8 mouse cellular contexts compared by ENCODE assay signal in the genomic region with DNA sequence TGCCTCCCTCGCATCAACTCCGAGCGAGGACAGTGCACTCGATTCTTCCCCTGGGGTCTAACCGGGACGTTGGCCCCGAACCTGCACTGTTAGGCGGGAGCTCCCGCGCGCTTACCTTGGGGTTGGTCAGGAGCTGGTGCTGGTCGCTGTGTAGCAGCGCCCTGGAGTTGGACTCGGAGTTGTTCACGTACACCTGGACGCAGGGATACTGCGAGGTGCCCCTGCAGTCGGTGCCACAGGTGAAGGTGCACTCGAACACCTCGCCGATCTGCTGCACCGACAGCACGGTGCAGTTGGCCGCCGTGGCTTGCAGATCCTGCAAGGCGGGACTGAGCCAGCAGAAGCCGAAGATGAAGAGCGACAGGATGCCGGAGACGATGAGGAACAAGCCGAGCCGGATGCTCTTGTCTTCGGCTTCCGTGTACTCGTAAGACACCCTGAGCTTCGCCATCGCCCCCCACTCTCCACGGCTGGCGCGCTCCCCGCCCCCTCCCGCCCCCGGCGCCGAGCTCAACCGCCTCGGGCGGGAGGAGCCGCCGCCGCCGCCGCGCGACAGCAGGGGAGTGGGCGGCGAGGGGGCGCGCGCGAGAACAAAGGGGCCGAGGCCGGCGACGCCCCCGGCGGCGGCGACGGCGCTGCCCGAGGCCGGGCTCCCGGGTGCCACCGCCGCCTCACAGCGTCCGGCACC. TPM values are rescaled to one million over a fixed set of nuclear protein-coding genes. Genes with fewer than 3 reads are reported as not detected.
A peak's percentile ranks its signal among the peaks of the same experiment; 100 is the strongest.
DNase-seq lines count a peak whose midpoint lies in the region; ATAC-seq lines count a peak whose summit lies in the region.

No protein-coding gene starts in this region.

- H3K4me1 ChIP-seq in midbrain, embryonic 11.5 days (ENCODE audit: control insufficient read depth, insufficient read depth, low read length), result peaks cover 7% of the 10 kb centered on the region
- H3K4me1 ChIP-seq in stomach, embryonic 14.5 days (ENCODE audit: control insufficient read depth, insufficient read depth, low read length), result peaks cover 9% of the 10 kb centered on the region

- H3K4me2 ChIP-seq in midbrain, embryonic 11.5 days, result peak overlapping the region; percentile 91
- H3K4me2 ChIP-seq in stomach, embryonic 14.5 days (replicated peaks; ENCODE audit: low read depth, low read length), result peak overlapping the region; percentile 99

- peak; percentile 37 for DNase-seq in adrenal gland, postnatal 10 days
- DNase-seq in adrenal gland, adult 8-10 months, result no peak
- DNase-seq in MN1 (ENCODE audit: low spot score), result peak; percentile 73
- DNase-seq in embryo, embryonic 10.5 days (ENCODE audit: low spot score), result peak; percentile 75
- DNase-seq in left cerebral cortex, postnatal 4 days, result peak; percentile 68
- peak; percentile 97 for DNase-seq in midbrain, embryonic 11.5 days (ENCODE audit: low spot score, missing footprints)

- peak overlapping the region; percentile 48 for H3K27ac ChIP-seq in midbrain, embryonic 11.5 days (ENCODE audit: low read depth, low read length)
- no peak overlapping the region for H3K27ac ChIP-seq in stomach, embryonic 14.5 days (ENCODE audit: low read length)

- H3K9me3 ChIP-seq in midbrain, embryonic 11.5 days (ENCODE audit: control insufficient read depth, low read length), result no peaks in the 10 kb centered on the region
- H3K9me3 ChIP-seq in stomach, embryonic 14.5 days (ENCODE audit: control insufficient read depth, low read depth, low read length), result no peaks in the 10 kb centered on the region

- no peaks in the 10 kb centered on the region for H3K27me3 ChIP-seq in midbrain, embryonic 11.5 days (ENCODE audit: control insufficient read depth, insufficient read depth, low read length)
- H3K27me3 ChIP-seq in stomach, embryonic 14.5 days (ENCODE audit: control insufficient read depth, insufficient read depth, low read length), result no peaks in the 10 kb centered on the region

- peak; percentile 48 to 52 for ATAC-seq in hematopoietic stem cell, adult 5-6 weeks (replicated peaks in 1 of 2; ENCODE audit: insufficient read depth in 1 of 2, low FRiP score in 2 of 2, low TSS enrichment in 1 of 2, low read depth in 1 of 2, poor library complexity in 2 of 2, severe bottlenecking in 2 of 2)
- peak; percentile 80 for ATAC-seq in midbrain, embryonic 11.5 days (ENCODE audit: low FRiP score)
- ATAC-seq in stomach, embryonic 14.5 days (ENCODE audit: insufficient number of reproducible peaks, insufficient read depth, low FRiP score, low read depth), result peak; percentile 64

- H3K9ac ChIP-seq in midbrain, embryonic 11.5 days (ENCODE audit: low read length), result peak overlapping the region; percentile 88
- H3K9ac ChIP-seq in stomach, embryonic 14.5 days (replicated peaks; ENCODE audit: low read depth, low read length), result peak overlapping the region; percentile 57

- under 1% methylated on average over 74 of the region's 78 CpGs for WGBS in midbrain, embryonic 11.5 days
- WGBS in stomach, embryonic 14.5 days, result under 1% methylated on average over 77 of the region's 78 CpGs

- intact Hi-C loops in left cerebral cortex, postnatal 4 days (cut with DNase I), result loop anchor here (5.0 kb wide), 2 partner anchors 66 to 141 kb away; no protein-coding TSS in a partner anchor

- H3K36me3 ChIP-seq in midbrain, embryonic 11.5 days (ENCODE audit: control insufficient read depth, insufficient read depth, low read length), result no peaks in the 10 kb centered on the region
- no peaks in the 10 kb centered on the region for H3K36me3 ChIP-seq in stomach, embryonic 14.5 days (ENCODE audit: control insufficient read depth, insufficient read depth, low read length)

- peak overlapping the region; percentile 66 for H3K4me3 ChIP-seq in midbrain, embryonic 11.5 days (ENCODE audit: low read depth, low read length)
- H3K4me3 ChIP-seq in stomach, embryonic 14.5 days (ENCODE audit: low read depth, low read length), result peak overlapping the region; percentile 65

RNA-seq across cellular contexts. Expression of gene Kcnmb4, which starts 0.5 kb away (rescaled TPM):
- 1 to 10 TPM; 6.2 to 6.3 TPM for total RNA-seq in adrenal gland, postnatal 10 days (2021)
- 10 to 100 TPM in 2 of 4 experiments, 1 to 10 TPM in 1, under 1 TPM in 1; 0.84 to 12.1 (median 6.7) TPM for total RNA-seq in adrenal gland, adult 8-10 months (2022)
- not detected in 2 replicates for total RNA-seq in hematopoietic stem cell, adult 5-6 weeks (2017)
- 10 to 100 TPM; 72.9 to 81.9 TPM for total RNA-seq in left cerebral cortex, postnatal 4 days (2021)
- polyA plus RNA-seq in midbrain, embryonic 11.5 days (2014; fragmentation: Nextera tagmentation; extraction: Ambion mirVana), result 9.5 and 11.2 TPM in 2 replicates
- polyA plus RNA-seq in stomach, embryonic 14.5 days (2014; fragmentation: Nextera tagmentation; extraction: Ambion mirVana), result 6.0 and 7.0 TPM in 2 replicates

Comparison
In these comparisons a context has a peak if more than half of its experiments do, and no peak if none do; other contexts are left out.
1. RNA of gene Kcnmb4, which starts 0.5 kb away (total RNA-seq): 72.9 to 81.9 TPM in left cerebral cortex, postnatal 4 days; 0.84 to 12.1 TPM in adrenal gland, adult 8-10 months, 6.2 to 6.3 TPM in adrenal gland, postnatal 10 days and not detected in hematopoietic stem cell, adult 5-6 weeks; every median in the first group is over 4 times any median in the second.
2. Peak in every context shown above with its lines, with median percentiles within 50 percentile points of each other: ATAC-seq.